Mouse (Mus musculus) G1E (cell line): Measurements from ENCODE around the gene Aldh5a1. TPM values are rescaled to one million over a fixed set of nuclear protein-coding genes. Genes with fewer than 3 reads are reported as not detected.
A peak's percentile ranks its signal among the peaks of the same experiment; 100 is the strongest.

Experiments used
- ATAC-seq: 2 replicates; pipeline ENCODE4 v1.8.0; 2016; ENCODE audit warnings: mild to moderate bottlenecking; ENCODE audit not compliant: insufficient number of reproducible peaks, poor library complexity, low FRiP score, severe bottlenecking; ENCODE audit errors: extremely low read depth
- DNase-seq: peaks from one replicate; pipeline ENCODE4 v3.0.0; 2012; ENCODE audit warnings: low spot score
- H3K27me3 ChIP-seq: 2 replicates; pipeline ENCODE4 v1.6.1; 2012; ENCODE audit warnings: mild to moderate bottlenecking, low read length, inconsistent platforms; ENCODE audit not compliant: insufficient read depth
- H3K36me3 ChIP-seq: replicated peaks from 2 replicates; pipeline ENCODE3; 2012; ENCODE audit warnings: mild to moderate bottlenecking, inconsistent platforms
- H3K4me1 ChIP-seq: 2 replicates; pipeline ENCODE4 v1.6.1; 2012; ENCODE audit warnings: low read depth, low read length, inconsistent platforms, mixed read lengths; ENCODE audit not compliant: insufficient read depth
- H3K4me3 ChIP-seq: 2 replicates; pipeline ENCODE4 v1.5.1; 2012; ENCODE audit warnings: low read depth, mild to moderate bottlenecking, inconsistent platforms, low read length, moderate library complexity, mixed read lengths
- H3K9me3 ChIP-seq: replicated peaks from 2 replicates; pipeline ENCODE4 v1.6.1; 2012; ENCODE audit warnings: inconsistent platforms
- CTCF ChIP-seq: IDR thresholded peaks from 2 replicates; pipeline ENCODE4 v1.5.1; 2012; ENCODE audit warnings: low read depth, low read length, inconsistent platforms, mixed read lengths
- GATA1 ChIP-seq: IDR thresholded peaks from 2 replicates; pipeline ENCODE4 v1.6.1; 2012; ENCODE audit warnings: borderline replicate concordance, low read length, inconsistent platforms, mixed read lengths
- GATA2 ChIP-seq: IDR thresholded peaks from 2 replicates; pipeline ENCODE4 v1.6.1; 2012; ENCODE audit warnings: low read depth, low read length, inconsistent platforms, borderline replicate concordance
- POLR2AphosphoS5 ChIP-seq: IDR thresholded peaks from 2 replicates; pipeline ENCODE4 v1.6.1; 2012; ENCODE audit warnings: low read depth, low read length, inconsistent platforms; ENCODE audit not compliant: insufficient replicate concordance
- TAL1 ChIP-seq: conservative IDR thresholded peaks from 2 replicates; pipeline ENCODE4 v1.6.1; 2012; ENCODE audit warnings: low read depth, low read length, inconsistent platforms, mixed read lengths
- polyA plus RNA-seq: library from polyadenylated mRNA; stranded (reverse); fragments of >175 nt; gene quantifications from 2 replicates; pipeline ENCODE4 v1.2.3, GENCODE M21; 2012
- total RNA-seq, 2 experiments: library from RNA; stranded (forward) in 1 of 2; stranded (reverse) in 1 of 2; fragments of 200-1000 nt in 1 of 2; fragments of >200 nt in 1 of 2; fragmentation: Nextera tagmentation in 1 of 2; gene quantifications; 2 replicates each; pipeline ENCODE4 v1.2.3; 2014 to 2017

Gene Aldh5a1
- total and polyA plus RNA-seq, 3 experiments: 0.05 TPM; not detected in 2

DNA sequence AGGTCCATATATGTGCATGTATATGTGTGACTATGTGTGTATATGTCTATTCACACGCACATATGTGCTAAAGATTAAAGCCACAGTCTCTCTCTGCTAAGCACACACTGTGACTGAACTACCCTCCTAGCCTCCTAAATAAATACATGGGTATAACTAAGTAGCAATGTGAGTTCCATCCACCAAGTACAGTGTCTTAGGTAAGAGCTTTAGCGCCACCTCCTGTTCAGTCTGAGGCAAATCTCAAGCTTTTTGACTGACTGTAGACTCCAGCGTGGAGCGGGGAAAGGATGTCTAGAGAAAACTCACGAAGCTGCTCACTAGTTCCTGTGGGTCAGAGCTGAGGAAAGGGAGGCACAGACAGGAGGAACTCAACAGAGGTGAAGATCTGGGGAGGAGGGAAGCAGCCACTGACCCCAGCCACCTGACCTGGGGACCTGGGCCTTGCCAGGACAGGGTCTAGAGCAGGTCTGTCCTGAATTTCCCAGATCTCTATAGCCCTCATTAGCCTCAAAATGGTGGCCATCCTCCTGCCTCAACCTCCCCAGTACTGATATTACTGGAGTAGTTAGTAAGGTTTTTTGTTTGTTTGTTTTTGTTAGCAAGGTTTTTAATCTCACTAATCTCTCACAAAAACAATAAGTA lies 17.0 kb downstream of the Aldh5a1 start:
- no peak for ATAC-seq
- TF ChIP-seq TAL1 (no peak), GATA2 (no peak), GATA1 (no peak), POLR2AphosphoS5 (no peak), CTCF (no peak)
- H3K27me3 ChIP-seq: peaks cover 2% of the 10 kb centered on the region; the same call in 1 of the 2 replicates
- H3K9me3 ChIP-seq: no peaks in the 10 kb centered on the region
- no peak overlapping the region for H3K4me3 ChIP-seq
- H3K4me1 ChIP-seq: no peaks in the 10 kb centered on the region
- DNase-seq: peak; percentile 9
- no peaks in the 10 kb centered on the region for H3K36me3 ChIP-seq

DNA sequence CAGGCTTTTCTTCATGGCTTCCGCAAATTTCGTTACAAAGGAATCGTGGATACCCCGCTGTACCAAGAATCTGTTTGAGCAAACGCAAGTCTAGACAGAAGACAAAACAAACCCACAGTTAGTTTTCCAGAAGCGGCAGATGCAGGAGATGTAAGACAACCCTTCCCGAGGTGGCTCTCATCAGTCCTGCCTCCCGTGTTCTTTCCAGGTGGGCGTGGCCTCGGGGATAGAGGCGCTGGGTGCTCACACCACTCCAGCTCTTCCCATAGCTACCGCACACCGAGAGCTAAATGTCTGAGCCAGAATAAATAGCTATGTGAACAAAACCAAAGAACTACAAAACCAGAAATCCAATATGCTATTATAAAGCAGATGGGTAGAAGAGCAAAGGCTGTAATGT lies 21.6 kb downstream of the Aldh5a1 start:
- no peaks in the 10 kb centered on the region for H3K4me1 ChIP-seq
- no peak overlapping the region for H3K4me3 ChIP-seq
- no peaks in the 10 kb centered on the region for H3K36me3 ChIP-seq
- DNase-seq: no peak
- H3K27me3 ChIP-seq: 0 out of 2 replicates have a peak, but pooled peaks cover 7% of the 10 kb centered on the region
- ATAC-seq: no peak
- H3K9me3 ChIP-seq: no peaks in the 10 kb centered on the region
- no peak for TF ChIP-seq GATA1
- TF ChIP-seq TAL1: no peak
- no peak for TF ChIP-seq CTCF
- no peak for TF ChIP-seq GATA2
- no peak for TF ChIP-seq POLR2AphosphoS5

DNA sequence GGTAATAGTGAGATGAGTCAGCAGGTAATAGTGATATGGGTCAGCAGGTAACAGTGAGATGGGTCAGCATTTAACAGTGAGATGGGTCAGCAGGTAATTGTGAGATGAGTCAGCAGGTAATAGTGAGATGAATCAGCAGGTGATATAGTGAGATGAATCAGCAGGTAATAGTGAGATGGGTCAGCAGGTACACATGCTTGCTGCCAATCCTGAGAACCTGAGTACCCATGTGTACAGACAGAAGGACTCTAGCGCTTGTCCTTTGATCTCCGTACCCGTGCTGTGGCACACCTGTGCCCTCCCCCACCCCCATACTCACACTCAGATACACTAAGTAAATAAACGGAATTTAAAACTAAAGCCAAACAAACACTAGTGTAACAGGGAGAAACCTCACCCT lies 22.5 kb downstream of the Aldh5a1 start:
- DNase-seq (no peak), ATAC-seq (no peak)
- no peak for TF ChIP-seq GATA2
- no peak for TF ChIP-seq GATA1
- no peak for TF ChIP-seq POLR2AphosphoS5
- no peaks in the 10 kb centered on the region for H3K4me1 ChIP-seq
- no peaks in the 10 kb centered on the region for H3K36me3 ChIP-seq
- H3K4me3 ChIP-seq: no peak overlapping the region
- peaks cover 13% of the 10 kb centered on the region; the same call in 1 of the 2 replicates for H3K27me3 ChIP-seq
- H3K9me3 ChIP-seq: no peaks in the 10 kb centered on the region

DNA sequence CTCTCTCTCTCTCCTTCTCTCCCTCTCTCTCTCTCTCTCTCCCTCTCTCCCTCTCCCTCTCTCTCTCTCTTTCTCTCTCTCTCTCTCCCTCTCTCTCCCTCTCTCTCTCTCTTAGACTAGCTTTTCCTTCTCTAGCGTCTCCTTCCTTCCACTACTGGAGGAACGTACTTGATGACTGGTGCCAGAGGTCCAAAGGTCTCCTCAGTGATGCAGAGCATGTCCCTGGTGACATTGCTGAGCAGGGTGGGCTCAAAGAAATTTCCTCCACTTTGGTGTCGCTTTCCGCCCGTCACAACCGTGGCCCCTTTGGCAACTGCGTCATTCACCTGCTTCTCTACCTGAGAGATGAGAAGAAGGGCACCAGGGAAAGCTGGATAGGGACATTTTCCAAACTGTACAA lies 23.9 kb downstream of the Aldh5a1 start:
- no peak for TF ChIP-seq GATA2
- no peak for TF ChIP-seq CTCF
- H3K36me3 ChIP-seq: no peaks in the 10 kb centered on the region
- ATAC-seq (no peak), DNase-seq (no peak)
- no peaks in the 10 kb centered on the region for H3K9me3 ChIP-seq
- no peak overlapping the region for H3K4me3 ChIP-seq
- H3K4me1 ChIP-seq: no peaks in the 10 kb centered on the region
- H3K27me3 ChIP-seq: peaks cover 17% of the 10 kb centered on the region; the same call in 1 of the 2 replicates

DNA sequence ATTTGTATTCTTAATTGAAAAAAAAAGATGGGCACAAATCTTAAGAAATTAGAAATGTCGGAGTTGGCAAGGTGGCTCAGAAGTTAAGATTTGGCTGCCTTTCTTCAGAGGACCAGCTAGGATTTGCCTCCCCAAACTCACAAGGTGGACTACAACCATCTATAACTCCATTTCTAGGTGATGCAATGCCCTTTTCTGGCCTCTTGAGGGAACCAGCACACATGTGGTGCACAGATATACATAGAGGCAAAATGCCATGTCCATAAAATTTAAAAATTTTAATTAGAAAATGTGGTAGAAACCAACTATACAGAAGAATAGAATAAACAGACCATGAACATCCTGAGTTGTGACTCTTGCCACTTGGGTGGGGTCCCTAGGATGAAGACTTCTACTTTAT lies 28.3 kb downstream of the Aldh5a1 start:
- DNase-seq (no peak), ATAC-seq (no peak)
- no peak for TF ChIP-seq CTCF
- TF ChIP-seq GATA2: no peak
- no peak for TF ChIP-seq TAL1
- TF ChIP-seq GATA1: no peak
- no peak for TF ChIP-seq POLR2AphosphoS5
- no peaks in the 10 kb centered on the region for H3K4me1 ChIP-seq
- no peaks in the 10 kb centered on the region for H3K9me3 ChIP-seq
- no peaks in the 10 kb centered on the region for H3K36me3 ChIP-seq
- no peak overlapping the region for H3K4me3 ChIP-seq
- H3K27me3 ChIP-seq: peaks cover 34% of the 10 kb centered on the region

DNA sequence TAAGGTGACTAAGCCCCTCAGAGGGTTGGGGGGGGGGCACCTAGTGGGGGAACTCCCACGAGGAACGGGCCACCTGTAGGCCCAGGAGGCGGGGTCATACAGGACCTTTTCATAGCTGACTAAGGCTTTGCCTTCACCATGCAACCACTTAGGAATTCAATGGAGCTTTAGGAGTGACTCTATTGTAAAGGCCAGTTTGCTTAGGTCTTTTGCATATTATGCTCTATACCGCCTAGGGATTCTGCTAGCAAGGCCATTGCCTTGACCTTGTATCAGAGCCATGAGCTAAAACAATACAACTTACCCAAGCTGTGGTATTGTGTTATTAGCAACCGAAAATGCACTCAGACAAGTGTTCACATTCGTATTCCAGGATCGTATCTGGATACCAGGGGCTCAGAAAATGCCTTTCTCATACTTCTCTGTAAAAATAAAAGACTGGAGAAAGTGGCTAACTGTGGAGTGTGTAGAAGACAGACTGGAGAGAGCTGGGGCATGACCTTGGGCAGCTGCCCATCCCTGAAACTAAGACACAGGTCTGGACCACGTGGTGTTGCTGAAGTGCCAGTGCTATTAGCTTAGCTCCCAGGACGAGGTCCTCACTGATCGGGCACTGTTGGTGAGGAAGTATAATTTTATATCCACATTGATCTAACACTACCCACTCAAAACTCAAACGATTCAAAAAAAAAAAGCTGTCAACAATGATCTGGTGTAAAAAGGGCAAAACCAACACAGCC lies 30.5 kb downstream of the Aldh5a1 start:
- Histone ChIP-seq H3K36me3 (no peaks in the 10 kb centered on the region), H3K4me3 (no peak overlapping the region), H3K4me1 (no peaks in the 10 kb centered on the region), H3K27me3 (peaks cover 31% of the 10 kb centered on the region), H3K9me3 (no peaks in the 10 kb centered on the region)
- DNase-seq (no peak), ATAC-seq (no peak)
- TF ChIP-seq POLR2AphosphoS5: no peak
- TF ChIP-seq TAL1: no peak
- TF ChIP-seq CTCF: no peak
- TF ChIP-seq GATA2: no peak
- no peak for TF ChIP-seq GATA1

DNA sequence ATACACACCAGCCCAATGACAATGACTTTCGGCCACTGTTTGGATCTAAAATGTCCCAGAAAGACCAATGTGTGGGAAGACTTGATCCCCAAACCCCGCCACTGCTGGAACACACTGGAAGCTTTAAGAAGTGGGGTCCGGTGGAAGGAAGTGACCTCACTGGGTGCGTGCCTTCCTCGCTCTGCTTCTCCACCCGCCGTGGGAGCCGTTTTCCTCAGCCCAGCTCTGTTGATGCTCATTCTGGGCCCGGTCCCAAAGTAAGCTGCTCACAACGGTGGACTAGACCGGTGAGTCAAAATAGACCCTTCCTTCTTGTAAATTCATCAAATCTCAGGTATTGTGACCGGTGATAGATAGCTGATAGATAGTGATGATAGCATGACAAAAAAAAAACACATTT lies 32.0 kb downstream of the Aldh5a1 start:
- ATAC-seq (no peak), DNase-seq (no peak)
- Histone ChIP-seq H3K4me1 (no peaks in the 10 kb centered on the region), H3K27me3 (peaks cover 28% of the 10 kb centered on the region), H3K9me3 (no peaks in the 10 kb centered on the region), H3K4me3 (no peak overlapping the region), H3K36me3 (no peaks in the 10 kb centered on the region)
- TF ChIP-seq CTCF (no peak), GATA2 (no peak), GATA1 (no peak), POLR2AphosphoS5 (no peak), TAL1 (no peak)
